Mouse (Mus musculus) thymus, postnatal 14 days (tissue): ENCODE results near the gene Alpl.

ENCODE experiments used
- DNase-seq: peaks from one replicate; pipeline ENCODE4 v3.0.0; 2021

Alpl gene

GRCm38 (mm10) chr4:137768831-137769230, 27.4 kb downstream of the Alpl start:
- no peak for DNase-seq

DNA sequence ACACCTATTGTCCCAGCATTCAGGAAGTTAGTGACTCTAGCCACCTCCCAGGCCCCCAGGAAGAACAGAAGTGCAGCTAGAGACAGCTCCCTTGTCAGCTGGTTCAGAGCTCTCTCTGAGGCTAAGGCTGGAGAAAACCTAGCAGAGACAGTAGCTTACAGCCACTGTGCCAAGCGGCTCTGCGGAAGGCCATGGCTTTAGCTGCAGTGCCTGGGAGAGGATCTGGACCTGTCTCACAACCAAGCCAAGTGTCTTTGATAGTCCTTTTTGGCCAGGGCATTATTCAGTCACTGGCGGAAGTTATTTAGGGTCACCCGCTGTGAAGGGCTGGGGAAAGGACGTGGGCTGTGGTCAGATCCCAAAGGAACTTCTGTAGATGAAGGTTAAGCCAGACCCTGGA, 27.8 kb downstream of the Alpl start:
- DNase-seq: no peak

DNA sequence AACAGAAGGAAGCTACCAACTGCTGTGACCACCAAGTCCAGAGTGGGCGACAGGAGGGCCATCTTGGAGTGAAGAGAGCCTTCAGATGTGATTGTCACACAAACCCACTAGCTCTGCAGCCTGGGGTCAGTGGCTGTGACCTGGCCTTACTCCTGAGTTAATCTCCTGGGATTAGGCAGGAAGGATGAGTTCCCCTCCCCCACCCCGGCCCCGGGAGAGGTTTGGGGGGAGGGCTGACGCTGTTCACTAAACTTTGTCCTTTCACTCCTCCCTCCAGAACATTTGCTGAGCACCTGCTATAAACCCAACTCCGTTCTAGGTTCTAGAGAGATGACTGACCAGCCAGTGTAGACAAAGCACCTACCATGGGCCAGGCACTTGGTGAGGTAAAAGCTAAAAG, 29.8 kb downstream of the Alpl start:
- no peak for DNase-seq

GRCm38 (mm10) chr4:137765554-137765971, 30.6 kb downstream of the Alpl start:
- DNase-seq: no peak

- no peak for DNase-seq
Observed at GRCm38 (mm10) chr4:137764621-137765020, 31.6 kb downstream of the Alpl start.

DNA sequence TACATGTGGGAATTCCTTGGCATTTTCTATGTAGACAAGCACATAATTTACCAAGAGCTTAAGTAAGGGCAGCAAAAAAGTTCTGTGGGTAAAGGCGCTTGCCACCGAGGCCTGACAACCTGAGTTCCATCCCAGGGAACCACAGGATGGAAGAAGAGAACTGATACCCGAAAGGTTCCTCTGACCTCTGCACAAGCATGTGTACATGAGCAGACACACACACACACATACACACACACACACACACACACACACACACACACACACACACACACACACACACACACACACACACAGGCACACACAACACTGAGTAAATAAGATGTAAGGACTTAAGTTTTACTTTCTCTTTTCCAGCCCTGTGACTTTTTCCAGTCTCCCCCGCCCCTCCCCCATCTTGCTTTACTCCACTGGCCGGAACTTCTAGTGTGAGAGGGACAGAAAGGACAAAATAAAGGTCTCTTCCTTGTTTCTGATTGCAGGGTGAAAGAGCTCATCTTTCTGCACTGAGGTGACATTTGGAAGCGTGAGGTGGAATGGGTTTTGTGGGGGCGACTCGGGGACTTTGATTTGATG, 32.2 kb downstream of the Alpl start:
- DNase-seq: no peak

DNA sequence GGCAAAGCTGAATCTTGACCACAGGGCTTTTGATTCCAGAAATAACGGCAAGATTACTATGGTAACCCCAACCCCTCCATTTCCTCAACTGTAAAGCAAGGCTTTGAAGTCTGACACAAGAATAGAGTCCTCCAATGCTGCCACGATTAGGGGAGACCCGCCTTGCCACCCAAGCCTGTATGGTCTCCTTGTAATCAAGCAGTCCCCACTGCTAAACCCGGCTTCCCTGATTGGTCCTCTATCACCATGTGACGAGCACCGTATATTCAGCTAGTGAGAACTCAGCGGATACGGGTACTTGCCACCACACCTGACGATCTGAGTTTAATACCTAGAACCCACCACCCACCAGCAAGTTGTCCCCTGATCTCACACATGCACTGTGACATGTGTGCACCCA, 33.3 kb downstream of the Alpl start:
- DNase-seq: no peak

DNA sequence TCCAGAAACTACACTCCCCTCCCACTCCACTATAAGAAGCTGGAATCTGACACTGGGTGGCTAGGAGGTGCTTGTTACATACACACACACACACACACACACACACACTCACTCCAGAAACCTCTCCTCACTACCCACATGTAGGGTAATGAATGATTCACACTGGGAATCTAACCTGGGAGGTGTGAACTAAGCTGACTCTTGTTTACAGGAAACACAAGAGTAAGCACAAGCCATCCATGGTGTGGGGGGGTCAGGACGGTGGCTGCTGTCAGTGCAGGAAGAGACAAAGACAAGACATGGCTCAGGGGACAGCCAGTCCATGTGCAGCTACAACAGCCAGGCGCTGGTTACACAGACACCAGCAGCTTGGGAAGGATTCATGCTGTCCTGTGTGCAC, 41.7 kb downstream of the Alpl start:
- DNase-seq: no peak

- no peak for DNase-seq
Observed at GRCm38 (mm10) chr4:137753199-137753598, 43.0 kb downstream of the Alpl start.

DNA sequence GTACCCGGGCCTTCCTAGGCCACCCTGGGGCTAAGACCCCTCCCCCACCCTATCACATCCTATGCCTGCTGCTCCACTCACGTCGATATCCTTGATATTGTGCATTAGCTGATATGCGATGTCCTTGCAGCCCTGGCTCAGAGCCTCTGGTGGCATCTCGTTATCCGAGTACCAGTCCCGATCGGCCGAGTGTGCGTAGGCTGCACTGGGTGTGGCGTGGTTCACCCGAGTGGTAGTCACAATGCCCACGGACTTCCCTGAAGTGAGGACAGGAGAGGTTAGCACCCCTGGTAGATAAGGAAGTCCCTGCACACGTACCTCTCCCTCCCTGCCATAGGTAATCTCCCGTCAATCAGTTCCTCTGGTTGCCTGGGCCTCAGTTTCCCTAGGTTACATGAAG, 43.7 kb downstream of the Alpl start:
- no peak for DNase-seq

- no peak for DNase-seq
Observed at GRCm38 (mm10) chr4:137751717-137752116, 44.5 kb downstream of the Alpl start.

DNA sequence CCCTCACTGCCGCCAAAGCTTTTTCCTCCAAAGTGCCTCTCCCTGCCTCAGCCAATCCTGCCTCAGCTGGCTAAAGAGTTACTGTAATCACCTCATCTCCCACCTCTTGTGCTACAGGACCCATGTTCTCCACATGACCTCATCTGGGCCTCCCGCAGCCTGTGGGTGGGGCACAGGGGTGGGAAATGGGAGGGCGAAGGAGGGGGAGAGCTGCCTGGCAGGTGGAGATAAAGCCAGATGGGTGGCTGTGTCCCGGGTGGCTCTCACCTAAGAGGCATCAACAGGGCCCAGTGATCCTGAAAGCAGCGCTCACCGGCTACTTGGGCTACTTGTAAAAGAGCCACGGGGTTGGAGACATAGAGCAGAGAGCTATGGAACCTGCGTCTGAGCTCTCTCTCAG, 44.9 kb downstream of the Alpl start:
- no peak for DNase-seq

- no peak for DNase-seq
Observed at GRCm38 (mm10) chr4:137750121-137750520, 46.1 kb downstream of the Alpl start.

GRCm38 (mm10) chr4:137749680-137750079, 46.5 kb downstream of the Alpl start:
- DNase-seq: no peak

DNA sequence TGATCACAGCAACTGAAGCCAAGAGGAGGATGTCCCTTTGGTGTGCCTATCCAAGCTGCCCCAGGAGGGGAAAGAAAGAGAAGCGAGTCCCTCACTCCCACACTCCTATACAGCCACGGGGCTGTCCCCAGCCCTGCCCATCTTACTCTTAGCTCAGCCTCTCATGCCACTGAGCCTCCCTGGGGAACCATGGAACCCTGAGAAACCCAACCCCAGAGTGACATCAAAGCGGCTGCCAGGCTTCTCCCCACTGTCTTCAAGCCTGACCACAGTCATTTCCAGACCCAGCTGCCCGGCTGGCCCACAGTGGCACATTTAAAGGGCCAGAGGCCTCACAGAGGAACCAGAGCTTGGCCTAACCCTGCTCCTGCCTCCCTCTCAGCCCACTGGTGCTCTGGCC, 47.5 kb downstream of the Alpl start:
- no peak for DNase-seq

GRCm38 (mm10) chr4:137747590-137747989, 48.6 kb downstream of the Alpl start:
- DNase-seq: no peak

GRCm38 (mm10) chr4:137747091-137747490, 49.1 kb downstream of the Alpl start:
- no peak for DNase-seq

- DNase-seq: peak; percentile 25
Observed at GRCm38 (mm10) chr4:137744433-137744918, 51.7 kb downstream of the Alpl start.

DNA sequence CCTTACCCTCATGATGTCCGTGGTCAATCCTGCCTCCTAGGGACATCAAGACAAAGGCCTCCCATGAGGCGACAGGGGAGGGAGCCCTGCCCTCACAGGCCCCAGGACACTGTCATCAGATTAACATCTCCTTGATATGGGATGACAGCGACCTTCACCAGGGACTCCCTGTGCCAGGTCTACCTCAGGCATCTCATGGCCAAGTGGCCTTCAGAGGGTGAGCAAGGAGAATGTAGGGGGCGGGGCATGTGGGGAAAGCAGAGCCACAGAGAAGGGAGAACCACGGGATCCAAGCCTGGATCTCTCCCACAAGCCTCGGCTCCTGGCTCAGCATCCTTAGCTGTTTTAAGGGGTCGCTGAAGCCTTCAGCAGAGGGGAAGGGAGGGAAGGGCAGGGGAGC, 52.4 kb downstream of the Alpl start:
- no peak for DNase-seq

- DNase-seq: no peak
Observed at GRCm38 (mm10) chr4:137740350-137740749, 55.8 kb downstream of the Alpl start.

- peak; percentile 58 for DNase-seq
Observed at GRCm38 (mm10) chr4:137739151-137739923, 56.8 kb downstream of the Alpl start.

GRCm38 (mm10) chr4:137737760-137738159, 58.4 kb downstream of the Alpl start:
- DNase-seq: no peak

DNA sequence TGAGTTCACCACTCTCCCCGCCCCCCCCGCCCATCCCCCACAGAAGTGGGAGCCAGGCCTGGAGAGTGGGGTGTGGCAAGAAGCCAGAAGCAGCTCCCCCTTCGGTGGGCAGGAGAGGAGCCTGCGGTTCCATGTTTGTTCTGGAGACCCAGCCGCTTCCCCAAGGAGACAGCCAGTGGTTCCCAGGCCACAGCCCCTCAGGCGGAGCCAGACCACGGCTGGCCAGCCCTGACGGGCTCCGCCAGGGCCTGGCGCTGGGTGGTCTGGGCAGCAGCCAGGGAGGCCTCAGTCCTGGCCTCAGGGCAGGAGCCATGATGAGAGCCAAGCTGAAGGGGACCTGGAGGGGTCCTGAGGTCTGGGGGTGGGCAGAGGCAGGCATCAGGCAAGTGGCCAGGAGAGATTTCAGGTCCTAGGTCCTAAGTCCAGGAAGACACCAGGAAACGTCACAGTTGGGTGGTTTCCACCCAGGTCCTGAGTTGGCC, 59.9 kb downstream of the Alpl start:
- no peak for DNase-seq

- DNase-seq: no peak
Observed at GRCm38 (mm10) chr4:137733459-137733858, 62.7 kb downstream of the Alpl start.

GRCm38 (mm10) chr4:137732962-137733361, 63.2 kb downstream of the Alpl start:
- DNase-seq: no peak
